Mouse (Mus musculus): ENCODE data around the gene Stxbp1. TPM values are rescaled to one million over a fixed set of nuclear protein-coding genes. Genes with fewer than 3 reads are reported as not detected.
A peak's percentile ranks its signal among the peaks of the same experiment; 100 is the strongest.

Gene Stxbp1
- polyA plus RNA-seq, 1 experiment from 2014 or later, result 28.7 TPM

GRCm38 (mm10) chr2:32888551-32888950 is 41.5 kb upstream of the Stxbp1 start:
- Histone ChIP-seq H3K27ac (replicated peaks in 1 of 2; ENCODE audit: control insufficient read depth in 1 of 2, insufficient read depth in 1 of 2, low read depth in 2 of 2, low read length in 2 of 2) (peak overlapping the region; percentile 87 to 92), H3K27me3 (ENCODE audit: control insufficient read depth, insufficient read depth, low read length) (no peaks in the 10 kb centered on the region), H3K9me3 (ENCODE audit: control insufficient read depth, low read length) (no peaks in the 10 kb centered on the region), H3K4me1 (ENCODE audit: control insufficient read depth in 2 of 2, insufficient read depth in 2 of 2, low read length in 2 of 2) (peaks cover 57 to 74% of the 10 kb centered on the region in 2 experiments), H3K4me3 (ENCODE audit: control insufficient read depth in 1 of 2, insufficient read depth in 1 of 2, low read depth in 1 of 2, low read length in 2 of 2) (no peak overlapping the region), H3K4me2 (ENCODE audit: low read length) (peak overlapping the region; percentile 45; the same call in 1 of the 2 replicates), H3K36me3 (ENCODE audit: control insufficient read depth, insufficient read depth, low read length) (peaks cover 12% of the 10 kb centered on the region; the same call in 1 of the 2 replicates), H3K9ac (ENCODE audit: low read length) (peak overlapping the region; percentile 35; the same call in 1 of the 2 replicates)
- 13% methylated on average over 3 of the region's 3 CpGs for WGBS
- no peak for ATAC-seq (ENCODE audit: insufficient number of reproducible peaks, insufficient read depth, low FRiP score, low read depth)

GRCm38 (mm10) chr2:32888029-32888428 is 41.0 kb upstream of the Stxbp1 start:
- Histone ChIP-seq H3K9ac (ENCODE audit: low read length) (peak overlapping the region; percentile 57), H3K4me3 (ENCODE audit: control insufficient read depth in 1 of 2, insufficient read depth in 1 of 2, low read depth in 1 of 2, low read length in 2 of 2) (no peak overlapping the region), H3K4me1 (ENCODE audit: control insufficient read depth in 2 of 2, insufficient read depth in 2 of 2, low read length in 2 of 2) (peaks cover 60 to 80% of the 10 kb centered on the region in 2 experiments), H3K9me3 (ENCODE audit: control insufficient read depth, low read length) (no peaks in the 10 kb centered on the region), H3K27ac (replicated peaks in 1 of 2; ENCODE audit: control insufficient read depth in 1 of 2, insufficient read depth in 1 of 2, low read depth in 2 of 2, low read length in 2 of 2) (peak overlapping the region; percentile 87 to 92), H3K4me2 (ENCODE audit: low read length) (peak overlapping the region; percentile 45), H3K36me3 (ENCODE audit: control insufficient read depth, insufficient read depth, low read length) (peaks cover 12% of the 10 kb centered on the region; the same call in 1 of the 2 replicates), H3K27me3 (ENCODE audit: control insufficient read depth, insufficient read depth, low read length) (no peaks in the 10 kb centered on the region)
- ATAC-seq (ENCODE audit: insufficient number of reproducible peaks, insufficient read depth, low FRiP score, low read depth), result peak; percentile 52; the same call in 1 of the 2 replicates
- 7% methylated on average over 9 of the region's 9 CpGs for WGBS

- no peaks in the 10 kb centered on the region for H3K27me3 ChIP-seq (ENCODE audit: control insufficient read depth, insufficient read depth, low read length)
- H3K27ac ChIP-seq (replicated peaks in 1 of 2; ENCODE audit: control insufficient read depth in 1 of 2, insufficient read depth in 1 of 2, low read depth in 2 of 2, low read length in 2 of 2), result peak overlapping the region in 1 of 2 experiments; percentile 71; a peak in 3 of 4 replicates
- H3K9me3 ChIP-seq (ENCODE audit: control insufficient read depth, low read length), result no peaks in the 10 kb centered on the region
- peaks cover 75 to 95% of the 10 kb centered on the region in 2 experiments for H3K4me1 ChIP-seq (ENCODE audit: control insufficient read depth in 2 of 2, insufficient read depth in 2 of 2, low read length in 2 of 2)
- peak overlapping the region; percentile 38 for H3K9ac ChIP-seq (ENCODE audit: low read length)
- H3K4me2 ChIP-seq (ENCODE audit: low read length), result peak overlapping the region; percentile 6
- WGBS, result 15% methylated on average over 7 of the region's 7 CpGs
- no peak for ATAC-seq (ENCODE audit: insufficient number of reproducible peaks, insufficient read depth, low FRiP score, low read depth)
- H3K36me3 ChIP-seq (ENCODE audit: control insufficient read depth, insufficient read depth, low read length), result peaks cover 17% of the 10 kb centered on the region
- no peak overlapping the region for H3K4me3 ChIP-seq (ENCODE audit: control insufficient read depth in 1 of 2, insufficient read depth in 1 of 2, low read depth in 1 of 2, low read length in 2 of 2)
Measured at GRCm38 (mm10) chr2:32884745-32885144, 37.7 kb upstream of the Stxbp1 start.

- Histone ChIP-seq H3K27ac (replicated peaks in 1 of 2; ENCODE audit: control insufficient read depth in 1 of 2, insufficient read depth in 1 of 2, low read depth in 2 of 2, low read length in 2 of 2) (peak overlapping the region; percentile 92 to 93), H3K36me3 (ENCODE audit: control insufficient read depth, insufficient read depth, low read length) (peaks cover 19% of the 10 kb centered on the region), H3K9ac (ENCODE audit: low read length) (peak overlapping the region; percentile 46; the same call in 1 of the 2 replicates), H3K4me3 (ENCODE audit: control insufficient read depth in 1 of 2, insufficient read depth in 1 of 2, low read depth in 1 of 2, low read length in 2 of 2) (peak overlapping the region in 1 of 2 experiments; percentile 13; a peak in 1 of 4 replicates), H3K4me1 (ENCODE audit: control insufficient read depth in 2 of 2, insufficient read depth in 2 of 2, low read length in 2 of 2) (peaks cover 76 to 95% of the 10 kb centered on the region in 2 experiments), H3K4me2 (ENCODE audit: low read length) (peak overlapping the region; percentile 49), H3K9me3 (ENCODE audit: control insufficient read depth, low read length) (no peaks in the 10 kb centered on the region), H3K27me3 (ENCODE audit: control insufficient read depth, insufficient read depth, low read length) (no peaks in the 10 kb centered on the region)
- peak; percentile 37; the same call in 1 of the 2 replicates for ATAC-seq (ENCODE audit: insufficient number of reproducible peaks, insufficient read depth, low FRiP score, low read depth)
- 21% methylated on average over 12 of the region's 21 CpGs for WGBS
Measured at GRCm38 (mm10) chr2:32882283-32883043, 35.4 kb upstream of the Stxbp1 start.

GRCm38 (mm10) chr2:32881723-32882122 is 34.7 kb upstream of the Stxbp1 start:
- ATAC-seq (ENCODE audit: insufficient number of reproducible peaks, insufficient read depth, low FRiP score, low read depth), result peak; percentile 56
- Histone ChIP-seq H3K4me1 (ENCODE audit: control insufficient read depth in 2 of 2, insufficient read depth in 2 of 2, low read length in 2 of 2) (peaks cover 78 to 94% of the 10 kb centered on the region in 2 experiments), H3K27me3 (ENCODE audit: control insufficient read depth, insufficient read depth, low read length) (no peaks in the 10 kb centered on the region), H3K27ac (replicated peaks in 1 of 2; ENCODE audit: control insufficient read depth in 1 of 2, insufficient read depth in 1 of 2, low read depth in 2 of 2, low read length in 2 of 2) (peak overlapping the region; percentile 92 to 93), H3K36me3 (ENCODE audit: control insufficient read depth, insufficient read depth, low read length) (peaks cover 19% of the 10 kb centered on the region), H3K4me3 (ENCODE audit: control insufficient read depth in 1 of 2, insufficient read depth in 1 of 2, low read depth in 1 of 2, low read length in 2 of 2) (no peak overlapping the region), H3K4me2 (ENCODE audit: low read length) (peak overlapping the region; percentile 49), H3K9ac (ENCODE audit: low read length) (peak overlapping the region; percentile 61), H3K9me3 (ENCODE audit: control insufficient read depth, low read length) (no peaks in the 10 kb centered on the region)
- WGBS, result 19% methylated on average over 3 of the region's 3 CpGs

GRCm38 (mm10) chr2:32881054-32881453 is 34.0 kb upstream of the Stxbp1 start:
- 32% methylated on average over 6 of the region's 6 CpGs for WGBS
- no peak for ATAC-seq (ENCODE audit: insufficient number of reproducible peaks, insufficient read depth, low FRiP score, low read depth)
- no peaks in the 10 kb centered on the region for H3K27me3 ChIP-seq (ENCODE audit: control insufficient read depth, insufficient read depth, low read length)
- H3K9ac ChIP-seq (ENCODE audit: low read length), result peak overlapping the region; percentile 61
- no peak overlapping the region for H3K4me3 ChIP-seq (ENCODE audit: control insufficient read depth in 1 of 2, insufficient read depth in 1 of 2, low read depth in 1 of 2, low read length in 2 of 2)
- peak overlapping the region; percentile 49 for H3K4me2 ChIP-seq (ENCODE audit: low read length)
- peaks cover 75 to 91% of the 10 kb centered on the region in 2 experiments for H3K4me1 ChIP-seq (ENCODE audit: control insufficient read depth in 2 of 2, insufficient read depth in 2 of 2, low read length in 2 of 2)
- H3K9me3 ChIP-seq (ENCODE audit: control insufficient read depth, low read length), result no peaks in the 10 kb centered on the region
- peak overlapping the region; percentile 92 to 93 for H3K27ac ChIP-seq (replicated peaks in 1 of 2; ENCODE audit: control insufficient read depth in 1 of 2, insufficient read depth in 1 of 2, low read depth in 2 of 2, low read length in 2 of 2)
- H3K36me3 ChIP-seq (ENCODE audit: control insufficient read depth, insufficient read depth, low read length), result peaks cover 17% of the 10 kb centered on the region

GRCm38 (mm10) chr2:32879593-32879992 is 32.5 kb upstream of the Stxbp1 start:
- H3K4me2 ChIP-seq (ENCODE audit: low read length), result peak overlapping the region; percentile 88
- peak overlapping the region; percentile 98 for H3K9ac ChIP-seq (ENCODE audit: low read length)
- no peak for ATAC-seq (ENCODE audit: insufficient number of reproducible peaks, insufficient read depth, low FRiP score, low read depth)
- H3K27me3 ChIP-seq (ENCODE audit: control insufficient read depth, insufficient read depth, low read length), result no peaks in the 10 kb centered on the region
- 73% methylated on average over 5 of the region's 5 CpGs for WGBS
- H3K9me3 ChIP-seq (ENCODE audit: control insufficient read depth, low read length), result no peaks in the 10 kb centered on the region
- H3K4me3 ChIP-seq (ENCODE audit: control insufficient read depth in 1 of 2, insufficient read depth in 1 of 2, low read depth in 1 of 2, low read length in 2 of 2), result no peak overlapping the region
- H3K36me3 ChIP-seq (ENCODE audit: control insufficient read depth, insufficient read depth, low read length), result peaks cover 15% of the 10 kb centered on the region; the same call in 1 of the 2 replicates
- peaks cover 65 to 85% of the 10 kb centered on the region in 2 experiments for H3K4me1 ChIP-seq (ENCODE audit: control insufficient read depth in 2 of 2, insufficient read depth in 2 of 2, low read length in 2 of 2)
- H3K27ac ChIP-seq (replicated peaks in 1 of 2; ENCODE audit: control insufficient read depth in 1 of 2, insufficient read depth in 1 of 2, low read depth in 2 of 2, low read length in 2 of 2), result peak overlapping the region; percentile 5 to 10; a peak in 1 of 4 replicates

Data from heart, embryonic 14.5 days (tissue).